8 mouse cellular contexts compared by ENCODE assay signal in genomic region chr2:152089078-152089477, GRCm38 (mm10). TPM values are rescaled to one million over a fixed set of nuclear protein-coding genes. Genes with fewer than 3 reads are reported as not detected.
DNase-seq lines count a peak whose midpoint lies in the region; ATAC-seq lines count a peak whose summit lies in the region.

No protein-coding gene starts in this region.

- H3K4me2 ChIP-seq in forebrain, embryonic 11.5 days (ENCODE audit: low read depth, low read length, severe bottlenecking), result no peak overlapping the region
- no peak overlapping the region for H3K4me2 ChIP-seq in forebrain, embryonic 15.5 days (replicated peaks)
- H3K4me2 ChIP-seq in neural tube, embryonic 12.5 days (replicated peaks), result peak overlapping the region; percentile 78
- no peak overlapping the region for H3K4me2 ChIP-seq in neural tube, embryonic 15.5 days

- peak; percentile 73 for DNase-seq in forebrain, embryonic 11.5 days (ENCODE audit: low spot score)
- DNase-seq in c-Kit-negative CD71-positive TER-119-positive erythroid progenitor cells, embryonic 14.5 days (ENCODE audit: low read depth, low spot score), result peak; percentile 40
- DNase-seq in forelimb bud, embryonic 11.5 days (ENCODE audit: low read depth, low spot score), result peak; percentile 55
- DNase-seq in limb, embryonic 10.5 days (ENCODE audit: low spot score), result peak; percentile 72
- peak; percentile 66 to 76 for DNase-seq in right cerebral cortex, postnatal 10 days (ENCODE audit: low spot score in 2 of 2)

- peaks cover 19% of the 10 kb centered on the region for H3K27me3 ChIP-seq in forebrain, embryonic 11.5 days (ENCODE audit: control insufficient read depth, insufficient read depth, low read length)
- H3K27me3 ChIP-seq in forebrain, embryonic 15.5 days, result peaks cover 8% of the 10 kb centered on the region; the same call in 1 of the 2 replicates
- peaks cover 13% of the 10 kb centered on the region for H3K27me3 ChIP-seq in neural tube, embryonic 12.5 days (replicated peaks)
- peaks cover 7% of the 10 kb centered on the region; the same call in 1 of the 2 replicates for H3K27me3 ChIP-seq in neural tube, embryonic 15.5 days (replicated peaks)
- H3K27me3 ChIP-seq in limb, embryonic 10.5 days (ENCODE audit: low read depth, poor library complexity, severe bottlenecking), result peaks cover 90% of the 10 kb centered on the region

- H3K27ac ChIP-seq in forebrain, embryonic 11.5 days (ENCODE audit: low read depth, low read length), result no peak overlapping the region
- H3K27ac ChIP-seq in forebrain, embryonic 15.5 days (replicated peaks), result no peak overlapping the region
- H3K27ac ChIP-seq in neural tube, embryonic 12.5 days, result no peak overlapping the region
- H3K27ac ChIP-seq in neural tube, embryonic 15.5 days (replicated peaks), result no peak overlapping the region
- no peak overlapping the region for H3K27ac ChIP-seq in limb, embryonic 10.5 days

- H3K36me3 ChIP-seq in forebrain, embryonic 11.5 days (ENCODE audit: control insufficient read depth, insufficient read depth, low read length), result no peaks in the 10 kb centered on the region
- H3K36me3 ChIP-seq in forebrain, embryonic 15.5 days, result peaks cover 18% of the 10 kb centered on the region; the same call in 1 of the 2 replicates
- H3K36me3 ChIP-seq in neural tube, embryonic 12.5 days, result peaks cover 49% of the 10 kb centered on the region
- H3K36me3 ChIP-seq in neural tube, embryonic 15.5 days, result peaks cover 3% of the 10 kb centered on the region; the same call in 1 of the 2 replicates
- no peaks in the 10 kb centered on the region for H3K36me3 ChIP-seq in limb, embryonic 10.5 days

- peaks cover 10% of the 10 kb centered on the region for H3K4me1 ChIP-seq in forebrain, embryonic 11.5 days (replicated peaks; ENCODE audit: control insufficient read depth, insufficient read depth, low read length)
- H3K4me1 ChIP-seq in forebrain, embryonic 15.5 days, result peaks cover 92% of the 10 kb centered on the region
- peaks cover 88% of the 10 kb centered on the region for H3K4me1 ChIP-seq in neural tube, embryonic 12.5 days
- H3K4me1 ChIP-seq in neural tube, embryonic 15.5 days, result peaks cover 82% of the 10 kb centered on the region
- H3K4me1 ChIP-seq in limb, embryonic 10.5 days, result peaks cover 10% of the 10 kb centered on the region

- H3K4me3 ChIP-seq in forebrain, embryonic 11.5 days (ENCODE audit: low read depth, low read length), result no peak overlapping the region
- H3K4me3 ChIP-seq in forebrain, embryonic 15.5 days, result no peak overlapping the region
- no peak overlapping the region for H3K4me3 ChIP-seq in neural tube, embryonic 12.5 days
- no peak overlapping the region for H3K4me3 ChIP-seq in neural tube, embryonic 15.5 days (replicated peaks)
- H3K4me3 ChIP-seq in limb, embryonic 10.5 days, result no peak overlapping the region

- H3K9ac ChIP-seq in forebrain, embryonic 11.5 days (ENCODE audit: low read length), result no peak overlapping the region
- H3K9ac ChIP-seq in forebrain, embryonic 15.5 days (replicated peaks), result no peak overlapping the region
- H3K9ac ChIP-seq in neural tube, embryonic 12.5 days, result no peak overlapping the region
- H3K9ac ChIP-seq in neural tube, embryonic 15.5 days (replicated peaks), result no peak overlapping the region

- WGBS in forebrain, embryonic 11.5 days, result 6% methylated on average over 4 of the region's 4 CpGs
- 7% methylated on average over 4 of the region's 4 CpGs for WGBS in forebrain, embryonic 15.5 days
- 11% methylated on average over 4 of the region's 4 CpGs for WGBS in neural tube, embryonic 12.5 days
- WGBS in neural tube, embryonic 15.5 days, result 6% methylated on average over 4 of the region's 4 CpGs
- 12% methylated on average over 4 of the region's 4 CpGs for WGBS in limb, embryonic 10.5 days

- H3K9me3 ChIP-seq in forebrain, embryonic 11.5 days (ENCODE audit: control insufficient read depth, low read length), result no peaks in the 10 kb centered on the region
- H3K9me3 ChIP-seq in forebrain, embryonic 15.5 days, result no peaks in the 10 kb centered on the region
- H3K9me3 ChIP-seq in neural tube, embryonic 12.5 days, result no peaks in the 10 kb centered on the region
- H3K9me3 ChIP-seq in neural tube, embryonic 15.5 days (replicated peaks), result no peaks in the 10 kb centered on the region
- no peaks in the 10 kb centered on the region for H3K9me3 ChIP-seq in limb, embryonic 10.5 days (replicated peaks)

- no peak for ATAC-seq in forebrain, embryonic 11.5 days (replicated peaks; ENCODE audit: low FRiP score)
- no peak for ATAC-seq in forebrain, embryonic 15.5 days (replicated peaks)
- no peak for ATAC-seq in neural tube, embryonic 12.5 days (ENCODE audit: low FRiP score, low read depth)
- ATAC-seq in neural tube, embryonic 15.5 days (ENCODE audit: low FRiP score), result no peak

RNA-seq across cellular contexts. Expression of gene Scrt2, which starts 7.7 kb away (rescaled TPM):
- polyA plus RNA-seq in forebrain, embryonic 11.5 days (2014; fragmentation: Nextera tagmentation; extraction: Ambion mirVana), result 10.0 and 11.3 TPM in 2 replicates
- 20.9 and 22.9 TPM in 2 replicates for polyA plus RNA-seq in forebrain, embryonic 15.5 days (2015; fragmentation: Nextera tagmentation; extraction: Ambion mirVana)
- polyA plus RNA-seq in neural tube, embryonic 12.5 days (2016; fragmentation: Nextera tagmentation; extraction: Ambion mirVana), result 34.5 and 35.4 TPM in 2 replicates
- 7.5 and 9.2 TPM in 2 replicates for polyA plus RNA-seq in neural tube, embryonic 15.5 days (2015; fragmentation: Nextera tagmentation; extraction: Ambion mirVana)
- not detected in 2 replicates for polyA plus RNA-seq in limb, embryonic 10.5 days (2016; fragmentation: Nextera tagmentation; extraction: Ambion mirVana)

RNA-seq across cellular contexts. Expression of gene Srxn1, which starts 16.2 kb away (rescaled TPM):
- 14.3 and 15.0 TPM in 2 replicates for polyA plus RNA-seq in forebrain, embryonic 11.5 days (2014; fragmentation: Nextera tagmentation; extraction: Ambion mirVana)
- polyA plus RNA-seq in forebrain, embryonic 15.5 days (2015; fragmentation: Nextera tagmentation; extraction: Ambion mirVana), result 11.1 and 13.0 TPM in 2 replicates
- polyA plus RNA-seq in neural tube, embryonic 12.5 days (2016; fragmentation: Nextera tagmentation; extraction: Ambion mirVana), result 19.5 and 20.2 TPM in 2 replicates
- 25.8 and 27.7 TPM in 2 replicates for polyA plus RNA-seq in neural tube, embryonic 15.5 days (2015; fragmentation: Nextera tagmentation; extraction: Ambion mirVana)
- polyA plus RNA-seq in limb, embryonic 10.5 days (2016; fragmentation: Nextera tagmentation; extraction: Ambion mirVana), result 8.0 and 9.6 TPM in 2 replicates

RNA-seq across cellular contexts. Expression of gene Tcf15, which starts 54.3 kb away (rescaled TPM):
- polyA plus RNA-seq in forebrain, embryonic 11.5 days (2014; fragmentation: Nextera tagmentation; extraction: Ambion mirVana), result 3.4 and 3.5 TPM in 2 replicates
- 1.8 and 2.2 TPM in 2 replicates for polyA plus RNA-seq in forebrain, embryonic 15.5 days (2015; fragmentation: Nextera tagmentation; extraction: Ambion mirVana)
- polyA plus RNA-seq in neural tube, embryonic 12.5 days (2016; fragmentation: Nextera tagmentation; extraction: Ambion mirVana), result 22.6 and 26.3 TPM in 2 replicates
- polyA plus RNA-seq in neural tube, embryonic 15.5 days (2015; fragmentation: Nextera tagmentation; extraction: Ambion mirVana), result 2.1 and 4.0 TPM in 2 replicates
- polyA plus RNA-seq in limb, embryonic 10.5 days (2016; fragmentation: Nextera tagmentation; extraction: Ambion mirVana), result 27.3 and 29.8 TPM in 2 replicates
